Mouse (Mus musculus): ENCODE data around the gene Capn11. TPM values are rescaled to one million over a fixed set of nuclear protein-coding genes. Genes with fewer than 3 reads are reported as not detected.
"Not testable (repeated sequence)": the region's sequence is repeated elsewhere in the genome, so short reads cannot be mapped to it uniquely, and the experiment has no call there.

The Capn11 gene
- polyA plus RNA-seq, 1 experiment from 2014 or later, result not detected

GRCm38 (mm10) chr17:45628885-45629855 is 30.0 kb downstream of the Capn11 start:
- Histone ChIP-seq H3K4me2 (ENCODE audit: low read depth, low read length) (peak overlapping the region; percentile 92), H3K9ac (ENCODE audit: low read depth, low read length) (peak overlapping the region; percentile 61; the same call in 1 of the 2 replicates), H3K9me3 (ENCODE audit: control insufficient read depth, low read length) (no peaks in the 10 kb centered on the region), H3K27ac (replicated peaks; ENCODE audit: low read depth, low read length) (no peak overlapping the region), H3K36me3 (ENCODE audit: control insufficient read depth, insufficient read depth, low read length) (no peaks in the 10 kb centered on the region), H3K27me3 (replicated peaks; ENCODE audit: control insufficient read depth, insufficient read depth, low read length) (no peaks in the 10 kb centered on the region), H3K4me1 (ENCODE audit: control insufficient read depth, insufficient read depth, low read length) (peaks cover 8% of the 10 kb centered on the region; the same call in 1 of the 2 replicates), H3K4me3 (ENCODE audit: low read depth, low read length) (peak overlapping the region; percentile 46)
- ATAC-seq (ENCODE audit: low read depth), result no peak
- no peak for DNase-seq (ENCODE audit: low spot score)
- 64% methylated on average over 13 of the region's 13 CpGs for WGBS

GRCm38 (mm10) chr17:45628160-45628559 is 31.0 kb downstream of the Capn11 start:
- Histone ChIP-seq H3K27ac (replicated peaks; ENCODE audit: low read depth, low read length) (no peak overlapping the region), H3K4me1 (ENCODE audit: control insufficient read depth, insufficient read depth, low read length) (peaks cover 8% of the 10 kb centered on the region; the same call in 1 of the 2 replicates), H3K9me3 (ENCODE audit: control insufficient read depth, low read length) (no peaks in the 10 kb centered on the region), H3K4me3 (ENCODE audit: low read depth, low read length) (no peak overlapping the region), H3K36me3 (ENCODE audit: control insufficient read depth, insufficient read depth, low read length) (no peaks in the 10 kb centered on the region), H3K27me3 (replicated peaks; ENCODE audit: control insufficient read depth, insufficient read depth, low read length) (no peaks in the 10 kb centered on the region), H3K4me2 (ENCODE audit: low read depth, low read length) (no peak overlapping the region), H3K9ac (ENCODE audit: low read depth, low read length) (no peak overlapping the region)
- ATAC-seq (ENCODE audit: low read depth) (no peak), DNase-seq (ENCODE audit: low spot score) (no peak)
- WGBS, result 30% methylated on average over 3 of the region's 3 CpGs

- Histone ChIP-seq H3K27me3 (replicated peaks; ENCODE audit: control insufficient read depth, insufficient read depth, low read length) (no peaks in the 10 kb centered on the region), H3K36me3 (ENCODE audit: control insufficient read depth, insufficient read depth, low read length) (no peaks in the 10 kb centered on the region), H3K27ac (replicated peaks; ENCODE audit: low read depth, low read length) (no peak overlapping the region), H3K9me3 (ENCODE audit: control insufficient read depth, low read length) (no peaks in the 10 kb centered on the region), H3K4me1 (ENCODE audit: control insufficient read depth, insufficient read depth, low read length) (peaks cover 8% of the 10 kb centered on the region; the same call in 1 of the 2 replicates), H3K4me2 (ENCODE audit: low read depth, low read length) (peak overlapping the region; percentile 48), H3K4me3 (ENCODE audit: low read depth, low read length) (no peak overlapping the region), H3K9ac (ENCODE audit: low read depth, low read length) (peak overlapping the region; percentile 40; the same call in 1 of the 2 replicates)
- peak; percentile 42; the same call in 1 of the 2 replicates for ATAC-seq (ENCODE audit: low read depth)
- WGBS, result 25% methylated on average over 15 of the region's 15 CpGs
- peak; percentile 91 for DNase-seq (ENCODE audit: low spot score)
Observed at GRCm38 (mm10) chr17:45626577-45627134, 32.5 kb downstream of the Capn11 start.

- ATAC-seq (ENCODE audit: low read depth); H3K36me3 ChIP-seq (ENCODE audit: control insufficient read depth, insufficient read depth, low read length); H3K9ac ChIP-seq (ENCODE audit: low read depth, low read length); H3K27ac ChIP-seq (replicated peaks; ENCODE audit: low read depth, low read length); H3K9me3 ChIP-seq (ENCODE audit: control insufficient read depth, low read length); H3K4me2 ChIP-seq (ENCODE audit: low read depth, low read length); DNase-seq (ENCODE audit: low spot score); H3K27me3 ChIP-seq (replicated peaks; ENCODE audit: control insufficient read depth, insufficient read depth, low read length); H3K4me3 ChIP-seq (ENCODE audit: low read depth, low read length): not testable (repeated sequence)
- peaks cover 12% of the 10 kb centered on the region; the same call in 1 of the 2 replicates for H3K4me1 ChIP-seq (ENCODE audit: control insufficient read depth, insufficient read depth, low read length)
- WGBS, result 88% methylated on average over 8 of the region's 8 CpGs
Observed at GRCm38 (mm10) chr17:45623425-45623824, 35.7 kb downstream of the Capn11 start.

GRCm38 (mm10) chr17:45619386-45620256 is 39.5 kb downstream of the Capn11 start:
- ATAC-seq (ENCODE audit: low read depth) (no peak), DNase-seq (ENCODE audit: low spot score) (no peak)
- 17% methylated on average over 20 of the region's 20 CpGs for WGBS
- Histone ChIP-seq H3K27me3 (replicated peaks; ENCODE audit: control insufficient read depth, insufficient read depth, low read length) (no peaks in the 10 kb centered on the region), H3K9me3 (ENCODE audit: control insufficient read depth, low read length) (no peaks in the 10 kb centered on the region), H3K4me2 (ENCODE audit: low read depth, low read length) (peak overlapping the region; percentile 43), H3K4me3 (ENCODE audit: low read depth, low read length) (peak overlapping the region; percentile 10; the same call in 1 of the 2 replicates), H3K9ac (ENCODE audit: low read depth, low read length) (peak overlapping the region; percentile 41; the same call in 1 of the 2 replicates), H3K36me3 (ENCODE audit: control insufficient read depth, insufficient read depth, low read length) (no peaks in the 10 kb centered on the region), H3K4me1 (ENCODE audit: control insufficient read depth, insufficient read depth, low read length) (peaks cover 12% of the 10 kb centered on the region; the same call in 1 of the 2 replicates), H3K27ac (replicated peaks; ENCODE audit: low read depth, low read length) (peak overlapping the region; percentile 48)

GRCm38 (mm10) chr17:45618941-45619385 is 40.2 kb downstream of the Capn11 start:
- 18% methylated on average over 8 of the region's 8 CpGs for whole genome bisulfite sequencing
- Histone ChIP-seq H3K9me3 (ENCODE audit: control insufficient read depth, low read length) (no peaks in the 10 kb centered on the region), H3K4me1 (ENCODE audit: control insufficient read depth, insufficient read depth, low read length) (peaks cover 12% of the 10 kb centered on the region; the same call in 1 of the 2 replicates), H3K27me3 (replicated peaks; ENCODE audit: control insufficient read depth, insufficient read depth, low read length) (no peaks in the 10 kb centered on the region), H3K27ac (replicated peaks; ENCODE audit: low read depth, low read length) (peak overlapping the region; percentile 48), H3K4me2 (ENCODE audit: low read depth, low read length) (peak overlapping the region; percentile 43), H3K4me3 (ENCODE audit: low read depth, low read length) (peak overlapping the region; percentile 10; the same call in 1 of the 2 replicates), H3K9ac (ENCODE audit: low read depth, low read length) (peak overlapping the region; percentile 41; the same call in 1 of the 2 replicates), H3K36me3 (ENCODE audit: control insufficient read depth, insufficient read depth, low read length) (no peaks in the 10 kb centered on the region)
- DNase-seq (ENCODE audit: low spot score) (no peak), ATAC-seq (ENCODE audit: low read depth) (no peak)

GRCm38 (mm10) chr17:45617655-45618054 is 41.5 kb downstream of the Capn11 start:
- Histone ChIP-seq H3K9ac (ENCODE audit: low read depth, low read length) (no peak overlapping the region), H3K4me1 (ENCODE audit: control insufficient read depth, insufficient read depth, low read length) (peaks cover 12% of the 10 kb centered on the region; the same call in 1 of the 2 replicates), H3K27me3 (replicated peaks; ENCODE audit: control insufficient read depth, insufficient read depth, low read length) (no peaks in the 10 kb centered on the region), H3K27ac (replicated peaks; ENCODE audit: low read depth, low read length) (no peak overlapping the region), H3K4me2 (ENCODE audit: low read depth, low read length) (no peak overlapping the region), H3K9me3 (ENCODE audit: control insufficient read depth, low read length) (no peaks in the 10 kb centered on the region), H3K36me3 (ENCODE audit: control insufficient read depth, insufficient read depth, low read length) (no peaks in the 10 kb centered on the region), H3K4me3 (ENCODE audit: low read depth, low read length) (no peak overlapping the region)
- ATAC-seq (ENCODE audit: low read depth) (no peak), DNase-seq (ENCODE audit: low spot score) (no peak)
- WGBS, result 88% methylated on average over 6 of the region's 6 CpGs

GRCm38 (mm10) chr17:45616679-45617078 is 42.4 kb downstream of the Capn11 start:
- no peak for ATAC-seq (ENCODE audit: low read depth)
- 79% methylated on average over 3 of the region's 3 CpGs for WGBS

More at GRCm38 (mm10) chr17:45616679-45617078, 42.4 kb downstream of the Capn11 start:
- Histone ChIP-seq H3K36me3 (ENCODE audit: control insufficient read depth, insufficient read depth, low read length) (no peaks in the 10 kb centered on the region), H3K9me3 (ENCODE audit: control insufficient read depth, low read length) (no peaks in the 10 kb centered on the region), H3K4me1 (ENCODE audit: control insufficient read depth, insufficient read depth, low read length) (peaks cover 12% of the 10 kb centered on the region; the same call in 1 of the 2 replicates), H3K9ac (ENCODE audit: low read depth, low read length) (no peak overlapping the region), H3K27ac (replicated peaks; ENCODE audit: low read depth, low read length) (no peak overlapping the region), H3K27me3 (replicated peaks; ENCODE audit: control insufficient read depth, insufficient read depth, low read length) (no peaks in the 10 kb centered on the region), H3K4me2 (ENCODE audit: low read depth, low read length) (no peak overlapping the region), H3K4me3 (ENCODE audit: low read depth, low read length) (no peak overlapping the region)
- DNase-seq (ENCODE audit: low spot score), result no peak

All from embryonic facial prominence, embryonic 14.5 days (tissue).